Mouse (Mus musculus) MEL (cell line): ENCODE data around the gene Shmt2.
A peak's percentile ranks its signal among the peaks of the same experiment; 100 is the strongest.

ENCODE experiments used
- EP300 ChIP-seq, 2 experiments: IDR thresholded peaks; 2 replicates each; pipeline ENCODE4 v1.6.1; 2011; ENCODE audit warnings: improper control_type of control experiment in 2 of 2, low read length in 2 of 2, low read depth in 1 of 2, mild to moderate bottlenecking in 1 of 2
- GATA1 ChIP-seq: IDR thresholded peaks from 2 replicates; pipeline ENCODE4 v1.6.1; 2011; ENCODE audit warnings: low read depth, low read length, improper control_type of control experiment
- HCFC1 ChIP-seq: IDR thresholded peaks from 2 replicates; pipeline ENCODE4 v1.6.1; 2012; ENCODE audit warnings: low read depth, mild to moderate bottlenecking, inconsistent platforms, low read length, improper control_type of control experiment, moderate library complexity
- JUND ChIP-seq: IDR thresholded peaks from 2 replicates; pipeline ENCODE4 v1.6.1; 2011; ENCODE audit warnings: low read depth, mild to moderate bottlenecking, improper control_type of control experiment, low read length
- MAFK ChIP-seq: IDR thresholded peaks from 2 replicates; pipeline ENCODE4 v1.6.1; 2011; ENCODE audit warnings: low read depth, mild to moderate bottlenecking, low read length, improper control_type of control experiment, borderline replicate concordance
- MEF2A ChIP-seq: IDR thresholded peaks from 2 replicates; pipeline ENCODE4 v1.6.1; 2014; ENCODE audit warnings: low read depth, mild to moderate bottlenecking, inconsistent platforms, low read length, improper control_type of control experiment; ENCODE audit not compliant: poor library complexity, insufficient replicate concordance, severe bottlenecking; ENCODE audit errors: extremely low read depth
- POLR2A ChIP-seq, 2 experiments: IDR thresholded peaks; 2 replicates each; pipeline ENCODE4 v1.6.1; 2011 to 2012; ENCODE audit warnings: low read length in 2 of 2, mild to moderate bottlenecking in 2 of 2, control low read depth in 1 of 2, improper control_type of control experiment in 1 of 2, low read depth in 1 of 2, moderate library complexity in 1 of 2; ENCODE audit not compliant: control insufficient read depth in 1 of 2, insufficient read depth in 1 of 2, poor library complexity in 1 of 2
- POLR2AphosphoS2 ChIP-seq: IDR thresholded peaks from 2 replicates; pipeline ENCODE4 v1.6.1; 2011; ENCODE audit warnings: low read length, improper control_type of control experiment
- RAD21 ChIP-seq: IDR thresholded peaks from 2 replicates; pipeline ENCODE4 v1.6.1; 2011; ENCODE audit warnings: mild to moderate bottlenecking, low read depth, low read length, improper control_type of control experiment
- RCOR1 ChIP-seq: IDR thresholded peaks from 2 replicates; pipeline ENCODE4 v1.6.1; 2012; ENCODE audit warnings: low read depth, mild to moderate bottlenecking, inconsistent platforms, low read length, improper control_type of control experiment
- TAL1 ChIP-seq: IDR thresholded peaks from 2 replicates; pipeline ENCODE4 v1.6.1; 2012; ENCODE audit warnings: mild to moderate bottlenecking, inconsistent platforms, low read length, moderate library complexity, mixed read lengths
- USF1 ChIP-seq: IDR thresholded peaks from 2 replicates; pipeline ENCODE4 v1.6.1; 2014; ENCODE audit warnings: low read depth, mild to moderate bottlenecking, inconsistent platforms, low read length, improper control_type of control experiment, moderate library complexity
- ZNF384 ChIP-seq: IDR thresholded peaks from 2 replicates; pipeline ENCODE4 v1.6.1; 2012; ENCODE audit warnings: low read depth, mild to moderate bottlenecking, inconsistent platforms, low read length, improper control_type of control experiment

DNA sequence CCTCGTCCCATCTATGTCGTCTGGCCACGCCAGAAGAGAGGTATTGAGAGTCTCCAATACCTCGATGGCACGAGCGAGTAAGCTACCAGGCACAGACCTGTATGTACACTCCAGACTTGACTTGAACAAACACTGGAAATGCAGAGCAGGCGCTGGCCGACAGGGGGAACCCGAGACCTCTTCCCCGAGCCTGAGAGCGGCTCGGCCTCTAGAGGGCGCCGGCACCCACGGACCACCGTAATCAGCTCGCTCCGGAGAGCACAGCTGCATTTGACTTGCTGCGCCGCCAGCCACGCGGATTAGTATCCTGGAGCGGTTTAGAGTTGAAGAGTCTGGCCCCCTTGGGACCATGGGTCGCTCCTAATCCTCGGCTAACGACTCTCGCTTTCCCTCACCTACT, 9.4 kb downstream of the Shmt2 start:
- TF ChIP-seq JUND (0 out of 2 replicates have a peak, but pooled peaks have one; percentile 32), RAD21 (peak; percentile 65), POLR2A (IDR thresholded peaks at IDR 0.05; ENCODE audit: control insufficient read depth in 1 of 2, insufficient read depth in 1 of 2, low read depth in 1 of 2, low read length in 2 of 2, poor library complexity in 1 of 2) (peak in 1 of 2 experiments; percentile 60; a peak in 2 of 4 replicates), TAL1 (peak; percentile 8; the same call in 1 of the 2 replicates), ZNF384 (no peak), EP300 (IDR thresholded peaks at IDR 0.05; ENCODE audit: low read depth in 1 of 2, low read length in 2 of 2) (peak in 1 of 2 experiments; percentile 60; a peak in 2 of 4 replicates), GATA1 (peak; percentile 9; the same call in 1 of the 2 replicates), MEF2A (0 out of 2 replicates have a peak, but pooled peaks have one; percentile 46), RCOR1 (0 out of 2 replicates have a peak, but pooled peaks have one; percentile 55), USF1 (0 out of 2 replicates have a peak, but pooled peaks have one; percentile 10), POLR2AphosphoS2 (peak; percentile 44; the same call in 1 of the 2 replicates), MAFK (no peak), HCFC1 (peak; percentile 60; the same call in 1 of the 2 replicates)
